Mouse (Mus musculus): ENCODE measurements around the gene Defb29. TPM values are rescaled to one million over a fixed set of nuclear protein-coding genes. Genes with fewer than 3 reads are reported as not detected.

Defb29 gene
- polyA plus RNA-seq, 1 experiment from 2014 or later = not detected

DNA sequence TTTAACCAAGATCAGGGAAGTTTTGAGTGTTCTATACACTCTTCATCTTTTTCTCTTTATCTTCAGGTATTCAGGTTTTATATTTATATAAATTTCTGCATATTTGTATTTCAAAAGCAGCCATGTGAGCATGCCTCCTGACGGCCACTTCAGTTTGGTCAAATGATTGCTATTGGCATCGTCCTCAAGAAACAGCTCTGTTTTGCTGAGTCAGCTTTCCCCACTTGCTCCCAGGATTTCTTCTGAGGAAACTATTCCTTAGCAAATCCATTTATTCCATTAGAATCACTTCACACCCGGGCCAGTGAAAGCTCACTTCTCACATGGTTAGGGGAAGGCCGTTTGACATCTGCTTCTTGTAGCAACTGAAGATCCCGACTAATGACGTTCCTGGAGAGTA is 41.9 kb downstream of the Defb29 start:
- Histone ChIP-seq H3K9me3 (ENCODE audit: control insufficient read depth) (no peaks in the 10 kb centered on the region), H3K4me2 (replicated peaks; ENCODE audit: low read depth) (no peak overlapping the region), H3K9ac (ENCODE audit: low read depth, low read length) (no peak overlapping the region), H3K27ac (ENCODE audit: low read depth, low read length) (no peak overlapping the region), H3K27me3 (replicated peaks; ENCODE audit: control insufficient read depth, insufficient read depth, low read length) (no peaks in the 10 kb centered on the region), H3K4me1 (replicated peaks; ENCODE audit: control insufficient read depth, insufficient read depth, low read length) (no peaks in the 10 kb centered on the region), H3K4me3 (ENCODE audit: low read depth, low read length) (no peak overlapping the region), H3K36me3 (ENCODE audit: control insufficient read depth, insufficient read depth) (no peaks in the 10 kb centered on the region)
- WGBS = 65% methylated on average over 6 of the region's 6 CpGs
- ATAC-seq = no peak
- no peak for TF ChIP-seq CTCF (IDR thresholded peaks at IDR 0.05; ENCODE audit: low read depth)

DNA sequence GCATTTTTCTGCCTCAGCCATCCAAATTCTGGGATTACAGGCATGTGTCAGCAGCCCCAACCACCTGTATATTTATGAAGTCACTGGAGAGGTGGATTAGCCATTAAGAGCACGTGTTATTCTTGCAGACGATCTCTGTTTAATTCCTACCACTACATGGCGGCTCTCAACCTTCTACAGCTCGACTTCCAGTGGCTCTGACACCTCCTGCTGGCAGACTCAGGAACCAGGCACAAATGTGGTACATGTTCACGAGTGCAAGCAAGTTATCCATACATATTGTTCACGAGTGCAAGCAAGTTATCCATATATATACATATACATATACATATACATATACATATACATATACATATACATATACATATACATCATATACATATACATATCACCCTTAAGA is 46.7 kb downstream of the Defb29 start:
- H3K4me3 ChIP-seq (ENCODE audit: low read depth, low read length) = no peak overlapping the region
- no peak for ATAC-seq
- H3K27ac ChIP-seq (ENCODE audit: low read depth, low read length) = no peak overlapping the region
- no peak overlapping the region for H3K4me2 ChIP-seq (replicated peaks; ENCODE audit: low read depth)
- H3K27me3 ChIP-seq (replicated peaks; ENCODE audit: control insufficient read depth, insufficient read depth, low read length) = no peaks in the 10 kb centered on the region
- no peak for TF ChIP-seq CTCF (IDR thresholded peaks at IDR 0.05; ENCODE audit: low read depth)
- H3K9ac ChIP-seq (ENCODE audit: low read depth, low read length) = no peak overlapping the region
- no peaks in the 10 kb centered on the region for H3K36me3 ChIP-seq (ENCODE audit: control insufficient read depth, insufficient read depth)
- no peaks in the 10 kb centered on the region for H3K4me1 ChIP-seq (replicated peaks; ENCODE audit: control insufficient read depth, insufficient read depth, low read length)
- H3K9me3 ChIP-seq (ENCODE audit: control insufficient read depth) = no peaks in the 10 kb centered on the region
- WGBS = 73% methylated on average over 6 of the region's 6 CpGs

DNA sequence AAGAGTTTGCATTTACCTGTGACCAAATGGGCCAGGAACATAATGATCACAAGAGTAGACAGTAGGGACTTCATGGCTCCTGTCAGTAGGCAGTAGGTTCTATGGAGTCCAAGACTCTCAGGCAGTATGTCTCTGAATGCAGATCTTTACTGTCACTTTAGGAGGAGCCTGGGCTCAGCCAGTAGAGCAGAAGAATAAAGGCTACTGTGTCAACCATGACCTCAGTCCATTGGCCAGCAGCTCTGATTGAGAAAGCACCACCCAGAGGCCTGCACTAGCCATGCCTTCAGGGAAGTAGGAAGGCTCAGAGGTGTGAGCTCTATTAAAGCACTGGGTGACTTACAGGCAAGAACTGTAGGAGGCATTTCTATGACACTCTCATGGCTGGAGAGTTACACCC is 49.9 kb downstream of the Defb29 start, which contains the start of gene Defb22:
Gene Defb22 (minus strand): TSS at position 101 of the 400 bp plus-strand sequence.
- no peak for ATAC-seq
- H3K27me3 ChIP-seq (replicated peaks; ENCODE audit: control insufficient read depth, insufficient read depth, low read length) = no peaks in the 10 kb centered on the region
- no peak within 1 kb of the TSS for H3K4me2 ChIP-seq (replicated peaks; ENCODE audit: low read depth)
- H3K4me1 ChIP-seq (replicated peaks; ENCODE audit: control insufficient read depth, insufficient read depth, low read length) = no peaks in the 10 kb centered on the region
- no peak within 1 kb of the TSS for H3K4me3 ChIP-seq (ENCODE audit: low read depth, low read length)
- TF ChIP-seq CTCF (IDR thresholded peaks at IDR 0.05; ENCODE audit: low read depth) = no peak
- H3K36me3 ChIP-seq (ENCODE audit: control insufficient read depth, insufficient read depth) = no peaks in the 10 kb centered on the region
- H3K9me3 ChIP-seq (ENCODE audit: control insufficient read depth) = 0 out of 2 replicates have a peak, but pooled peaks cover 3% of the 10 kb centered on the region
- no peak within 1 kb of the TSS for H3K27ac ChIP-seq (ENCODE audit: low read depth, low read length)
- no peak within 1 kb of the TSS for H3K9ac ChIP-seq (ENCODE audit: low read depth, low read length)

Other genes with a start within 250 kb of the Defb29 start
- 35.2 and 40.3 TPM in 2 replicates for gene Tbc1d20, start 246.3 kb downstream of the Defb29 start, polyA plus RNA-seq (2015; fragmentation: Nextera tagmentation; extraction: Ambion mirVana)
- gene Rbck1, start 207.4 kb downstream of the Defb29 start, polyA plus RNA-seq (2015; fragmentation: Nextera tagmentation; extraction: Ambion mirVana) = 44.9 and 50.3 TPM in 2 replicates
- 2.5 and 2.9 TPM in 2 replicates for gene Trib3, start 196.1 kb downstream of the Defb29 start, polyA plus RNA-seq (2015; fragmentation: Nextera tagmentation; extraction: Ambion mirVana)
- 4.1 and 4.7 TPM in 2 replicates for gene Nrsn2, start 163.5 kb downstream of the Defb29 start, polyA plus RNA-seq (2015; fragmentation: Nextera tagmentation; extraction: Ambion mirVana)
- gene Sox12, start 142.0 kb downstream of the Defb29 start, polyA plus RNA-seq (2015; fragmentation: Nextera tagmentation; extraction: Ambion mirVana) = 2.8 and 3.1 TPM in 2 replicates
- gene Zcchc3, start 125.1 kb downstream of the Defb29 start, polyA plus RNA-seq (2015; fragmentation: Nextera tagmentation; extraction: Ambion mirVana) = 15.7 and 18.1 TPM in 2 replicates
- gene 6820408C15Rik, start 124.5 kb downstream of the Defb29 start, polyA plus RNA-seq (2015; fragmentation: Nextera tagmentation; extraction: Ambion mirVana) = 0.34 and 0.37 TPM in 2 replicates
- gene Defb23, start 75.5 kb downstream of the Defb29 start, polyA plus RNA-seq (2015; fragmentation: Nextera tagmentation; extraction: Ambion mirVana) = not detected in 2 replicates
- gene Defb20, start 63.0 kb downstream of the Defb29 start, polyA plus RNA-seq (2015; fragmentation: Nextera tagmentation; extraction: Ambion mirVana) = not detected in 2 replicates
- gene Defb22, start 50.0 kb downstream of the Defb29 start, polyA plus RNA-seq (2015; fragmentation: Nextera tagmentation; extraction: Ambion mirVana) = not detected in 2 replicates
- not detected in 2 replicates for gene Defb26, start 28.4 kb downstream of the Defb29 start, polyA plus RNA-seq (2015; fragmentation: Nextera tagmentation; extraction: Ambion mirVana)
- gene Defb28, start 21.8 kb downstream of the Defb29 start, polyA plus RNA-seq (2015; fragmentation: Nextera tagmentation; extraction: Ambion mirVana) = not detected in 2 replicates
- not detected in 2 replicates for gene Gm17416, start 29.2 kb upstream of the Defb29 start, polyA plus RNA-seq (2015; fragmentation: Nextera tagmentation; extraction: Ambion mirVana)
- not detected in 2 replicates for gene Defb21, start 32.6 kb upstream of the Defb29 start, polyA plus RNA-seq (2015; fragmentation: Nextera tagmentation; extraction: Ambion mirVana)
- gene Defb19, start 40.2 kb upstream of the Defb29 start, polyA plus RNA-seq (2015; fragmentation: Nextera tagmentation; extraction: Ambion mirVana) = 0.35 and 0.77 TPM in 2 replicates
- gene Defb45, start 59.3 kb upstream of the Defb29 start, polyA plus RNA-seq (2015; fragmentation: Nextera tagmentation; extraction: Ambion mirVana) = not detected in 2 replicates
- gene Defb36, start 64.2 kb upstream of the Defb29 start, polyA plus RNA-seq (2015; fragmentation: Nextera tagmentation; extraction: Ambion mirVana) = not detected in 2 replicates
- gene Defb25, start 83.0 kb upstream of the Defb29 start, polyA plus RNA-seq (2015; fragmentation: Nextera tagmentation; extraction: Ambion mirVana) = 0.72 TPM in 1 of 2 replicates, not detected in the other
- gene Rem1, start 86.9 kb upstream of the Defb29 start, polyA plus RNA-seq (2015; fragmentation: Nextera tagmentation; extraction: Ambion mirVana) = 5.9 and 6.4 TPM in 2 replicates
- 110 and 111 TPM in 2 replicates for gene H13, start 129.4 kb upstream of the Defb29 start, polyA plus RNA-seq (2015; fragmentation: Nextera tagmentation; extraction: Ambion mirVana)
- gene Mcts2, start 146.9 kb upstream of the Defb29 start, polyA plus RNA-seq (2015; fragmentation: Nextera tagmentation; extraction: Ambion mirVana) = 19.0 and 21.5 TPM in 2 replicates
- 76.1 and 92.4 TPM in 2 replicates for gene Id1, start 196.2 kb upstream of the Defb29 start, polyA plus RNA-seq (2015; fragmentation: Nextera tagmentation; extraction: Ambion mirVana)
- 9.3 and 9.5 TPM in 2 replicates for gene Cox4i2, start 214.1 kb upstream of the Defb29 start, polyA plus RNA-seq (2015; fragmentation: Nextera tagmentation; extraction: Ambion mirVana)